Mouse (Mus musculus): ENCODE measurements around the gene Ush1g. TPM values are rescaled to one million over a fixed set of nuclear protein-coding genes. Genes with fewer than 3 reads are reported as not detected.
A peak's percentile ranks its signal among the peaks of the same experiment; 100 is the strongest.

Gene Ush1g
- polyA plus RNA-seq, 1 experiment from 2014 or later: 0.06 TPM

- Histone ChIP-seq H3K9me3 (replicated peaks; ENCODE audit: control insufficient read depth, low read length) (no peaks in the 10 kb centered on the region), H3K4me2 (no peak overlapping the region), H3K4me1 (ENCODE audit: control insufficient read depth, insufficient read depth, low read length) (no peaks in the 10 kb centered on the region; the same call in 1 of the 2 replicates), H3K9ac (ENCODE audit: low read depth, low read length) (no peak overlapping the region), H3K27me3 (ENCODE audit: control insufficient read depth, insufficient read depth, low read length) (no peaks in the 10 kb centered on the region), H3K4me3 (ENCODE audit: low read depth, low read length) (no peak overlapping the region), H3K36me3 (ENCODE audit: control insufficient read depth, insufficient read depth, low read length) (no peaks in the 10 kb centered on the region), H3K27ac (ENCODE audit: low read depth, low read length) (no peak overlapping the region)
- 85% methylated on average over 1 of the region's 1 CpGs for WGBS (ENCODE audit: insufficient replicate concordance)
- ATAC-seq (replicated peaks; ENCODE audit: insufficient number of reproducible peaks, low FRiP score, low TSS enrichment): no peak
These were observed 31.5 kb downstream of the Ush1g start for GRCm38 (mm10) chr11:115290314-115290713.

- Histone ChIP-seq H3K4me3 (ENCODE audit: low read depth, low read length) (no peak overlapping the region), H3K4me2 (no peak overlapping the region), H3K36me3 (ENCODE audit: control insufficient read depth, insufficient read depth, low read length) (no peaks in the 10 kb centered on the region), H3K9me3 (replicated peaks; ENCODE audit: control insufficient read depth, low read length) (no peaks in the 10 kb centered on the region), H3K4me1 (ENCODE audit: control insufficient read depth, insufficient read depth, low read length) (no peaks in the 10 kb centered on the region; the same call in 1 of the 2 replicates), H3K27me3 (ENCODE audit: control insufficient read depth, insufficient read depth, low read length) (no peaks in the 10 kb centered on the region), H3K27ac (ENCODE audit: low read depth, low read length) (no peak overlapping the region), H3K9ac (ENCODE audit: low read depth, low read length) (no peak overlapping the region)
- ATAC-seq (replicated peaks; ENCODE audit: insufficient number of reproducible peaks, low FRiP score, low TSS enrichment): no peak
- WGBS (ENCODE audit: insufficient replicate concordance): 63% methylated on average over 8 of the region's 8 CpGs
These were observed 32.0 kb downstream of the Ush1g start for GRCm38 (mm10) chr11:115289885-115290284.

GRCm38 (mm10) chr11:115288305-115288704 is 33.5 kb downstream of the Ush1g start:
- ATAC-seq (replicated peaks; ENCODE audit: insufficient number of reproducible peaks, low FRiP score, low TSS enrichment): no peak
- Histone ChIP-seq H3K36me3 (ENCODE audit: control insufficient read depth, insufficient read depth, low read length) (no peaks in the 10 kb centered on the region), H3K27ac (ENCODE audit: low read depth, low read length) (no peak overlapping the region), H3K4me1 (ENCODE audit: control insufficient read depth, insufficient read depth, low read length) (no peaks in the 10 kb centered on the region; the same call in 1 of the 2 replicates), H3K4me2 (no peak overlapping the region), H3K27me3 (ENCODE audit: control insufficient read depth, insufficient read depth, low read length) (no peaks in the 10 kb centered on the region), H3K9me3 (replicated peaks; ENCODE audit: control insufficient read depth, low read length) (no peaks in the 10 kb centered on the region), H3K9ac (ENCODE audit: low read depth, low read length) (no peak overlapping the region), H3K4me3 (ENCODE audit: low read depth, low read length) (no peak overlapping the region)
- WGBS (ENCODE audit: insufficient replicate concordance): 82% methylated on average over 2 of the region's 2 CpGs

DNA sequence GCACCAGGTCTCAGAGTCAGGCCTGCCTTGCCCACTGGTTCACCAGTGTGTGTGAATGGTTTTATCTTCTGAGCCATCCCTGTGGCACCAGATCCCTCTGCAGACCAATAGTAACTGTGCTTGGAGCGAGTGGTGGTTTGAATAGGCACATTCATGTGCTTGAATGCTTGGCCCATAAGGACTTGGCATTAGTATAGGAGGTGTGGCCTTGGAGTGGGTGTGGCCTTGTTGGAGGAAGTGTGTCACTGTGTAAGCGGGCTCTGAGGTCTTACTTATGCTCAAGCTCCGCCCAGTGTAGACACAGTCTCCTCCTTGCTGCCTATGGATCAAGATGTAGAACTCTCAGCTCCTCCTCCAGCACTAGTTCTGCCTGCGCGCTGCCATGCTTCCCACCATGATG is 34.5 kb downstream of the Ush1g start:
- WGBS (ENCODE audit: insufficient replicate concordance): 74% methylated on average over 5 of the region's 5 CpGs
- H3K4me2 ChIP-seq: no peak overlapping the region
- H3K4me1 ChIP-seq (ENCODE audit: control insufficient read depth, insufficient read depth, low read length): no peaks in the 10 kb centered on the region; the same call in 1 of the 2 replicates
- H3K9ac ChIP-seq (ENCODE audit: low read depth, low read length): no peak overlapping the region
- H3K27me3 ChIP-seq (ENCODE audit: control insufficient read depth, insufficient read depth, low read length): no peaks in the 10 kb centered on the region
- no peaks in the 10 kb centered on the region for H3K36me3 ChIP-seq (ENCODE audit: control insufficient read depth, insufficient read depth, low read length)
- no peak overlapping the region for H3K27ac ChIP-seq (ENCODE audit: low read depth, low read length)
- no peak overlapping the region for H3K4me3 ChIP-seq (ENCODE audit: low read depth, low read length)
- ATAC-seq (replicated peaks; ENCODE audit: insufficient number of reproducible peaks, low FRiP score, low TSS enrichment): no peak
- H3K9me3 ChIP-seq (replicated peaks; ENCODE audit: control insufficient read depth, low read length): no peaks in the 10 kb centered on the region

DNA sequence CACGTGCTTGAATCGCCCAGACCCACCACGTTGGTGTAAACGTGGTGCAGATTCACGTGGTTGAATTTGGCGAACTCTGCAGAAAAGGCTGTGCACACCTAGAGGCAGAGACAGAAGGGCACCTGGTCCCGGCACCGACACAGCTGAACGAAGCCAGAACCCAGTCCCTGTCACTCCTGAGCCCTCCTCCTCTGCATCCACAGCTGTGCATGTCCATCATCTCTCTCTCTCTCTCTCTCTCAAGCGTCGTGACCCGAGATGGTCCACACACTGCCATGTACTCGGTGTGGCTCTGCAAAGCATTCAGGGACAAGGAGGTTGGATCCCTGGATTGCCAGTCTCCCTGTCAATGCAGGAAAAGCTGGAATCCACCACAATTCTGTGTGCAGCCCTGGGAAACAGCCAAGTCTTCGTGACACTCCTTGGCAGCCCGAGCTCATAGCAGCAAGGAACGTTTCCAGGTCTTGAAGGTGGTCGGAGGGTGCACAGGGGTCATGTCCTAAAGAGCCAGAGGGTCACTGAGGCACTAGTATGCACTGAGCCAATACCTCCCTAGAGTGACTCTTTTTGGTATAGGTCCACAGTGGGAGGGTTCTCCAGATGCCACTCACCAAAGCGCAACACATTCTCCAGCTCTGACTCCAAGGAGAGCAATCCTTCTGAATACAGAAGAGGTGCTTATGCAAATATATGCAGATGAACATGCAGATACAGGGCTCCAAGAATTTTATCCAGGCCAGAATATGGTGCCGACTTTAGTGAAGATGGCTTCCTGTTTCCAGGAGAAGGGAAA is 35.4 kb downstream of the Ush1g start:
- no peak for ATAC-seq (replicated peaks; ENCODE audit: insufficient number of reproducible peaks, low FRiP score, low TSS enrichment)
- Histone ChIP-seq H3K36me3 (ENCODE audit: control insufficient read depth, insufficient read depth, low read length) (no peaks in the 10 kb centered on the region), H3K27ac (ENCODE audit: low read depth, low read length) (no peak overlapping the region), H3K4me2 (no peak overlapping the region), H3K9me3 (replicated peaks; ENCODE audit: control insufficient read depth, low read length) (no peaks in the 10 kb centered on the region), H3K9ac (ENCODE audit: low read depth, low read length) (no peak overlapping the region), H3K4me3 (ENCODE audit: low read depth, low read length) (no peak overlapping the region), H3K27me3 (ENCODE audit: control insufficient read depth, insufficient read depth, low read length) (no peaks in the 10 kb centered on the region), H3K4me1 (ENCODE audit: control insufficient read depth, insufficient read depth, low read length) (no peaks in the 10 kb centered on the region; the same call in 1 of the 2 replicates)
- 70% methylated on average over 19 of the region's 19 CpGs for WGBS (ENCODE audit: insufficient replicate concordance)

GRCm38 (mm10) chr11:115285282-115285681 is 36.6 kb downstream of the Ush1g start:
- no peak overlapping the region for H3K9ac ChIP-seq (ENCODE audit: low read depth, low read length)
- WGBS (ENCODE audit: insufficient replicate concordance): 55% methylated on average over 4 of the region's 4 CpGs
- no peaks in the 10 kb centered on the region; the same call in 1 of the 2 replicates for H3K4me1 ChIP-seq (ENCODE audit: control insufficient read depth, insufficient read depth, low read length)

DNA sequence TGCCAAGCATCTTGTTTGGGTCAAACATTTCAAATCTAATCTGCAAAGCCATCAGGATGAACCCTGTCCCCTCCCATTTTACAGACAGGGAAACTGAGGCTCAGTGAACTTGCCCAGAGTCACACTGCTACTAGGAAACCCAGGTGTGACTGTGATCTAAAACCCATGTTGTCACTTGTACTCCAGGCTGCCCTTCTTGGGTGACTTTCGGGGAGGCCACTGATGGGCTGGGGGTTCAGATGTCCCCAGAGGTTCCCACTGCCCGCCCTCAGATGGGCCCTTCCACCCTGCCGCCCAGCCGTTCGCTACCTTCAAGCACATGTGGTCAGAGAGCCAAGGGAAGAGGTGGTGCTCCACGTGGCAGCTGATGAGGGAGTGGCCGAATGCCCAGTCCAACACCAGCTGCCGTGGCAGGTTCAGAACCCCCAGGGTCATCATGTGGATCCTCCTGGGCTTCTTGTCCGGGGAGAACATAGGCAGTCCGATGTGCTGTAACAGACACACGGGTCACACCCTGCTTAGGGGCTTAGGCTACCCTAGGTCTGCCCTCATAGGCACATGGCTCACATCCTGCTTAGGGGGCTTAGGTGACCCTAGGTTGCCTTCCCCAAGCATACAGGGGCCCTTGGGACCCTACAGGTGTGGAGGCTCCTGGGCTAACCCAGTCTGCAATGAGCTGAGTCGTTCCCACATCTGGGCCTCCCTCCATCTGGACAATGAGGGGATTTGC is 37.8 kb downstream of the Ush1g start:
- Histone ChIP-seq H3K4me2 (no peak overlapping the region), H3K9me3 (replicated peaks; ENCODE audit: control insufficient read depth, low read length) (no peaks in the 10 kb centered on the region), H3K36me3 (ENCODE audit: control insufficient read depth, insufficient read depth, low read length) (no peaks in the 10 kb centered on the region), H3K27me3 (ENCODE audit: control insufficient read depth, insufficient read depth, low read length) (no peaks in the 10 kb centered on the region), H3K4me3 (ENCODE audit: low read depth, low read length) (no peak overlapping the region), H3K9ac (ENCODE audit: low read depth, low read length) (no peak overlapping the region), H3K27ac (ENCODE audit: low read depth, low read length) (no peak overlapping the region), H3K4me1 (ENCODE audit: control insufficient read depth, insufficient read depth, low read length) (no peaks in the 10 kb centered on the region)
- no peak for ATAC-seq (replicated peaks; ENCODE audit: insufficient number of reproducible peaks, low FRiP score, low TSS enrichment)
- 88% methylated on average over 12 of the region's 12 CpGs for WGBS (ENCODE audit: insufficient replicate concordance)

More at GRCm38 (mm10) chr11:115285282-115285681, 36.6 kb downstream of the Ush1g start:
- no peak overlapping the region for H3K4me3 ChIP-seq (ENCODE audit: low read depth, low read length)
- H3K27ac ChIP-seq (ENCODE audit: low read depth, low read length): no peak overlapping the region
- no peak overlapping the region for H3K4me2 ChIP-seq
- no peak for ATAC-seq (replicated peaks; ENCODE audit: insufficient number of reproducible peaks, low FRiP score, low TSS enrichment)
- no peaks in the 10 kb centered on the region for H3K27me3 ChIP-seq (ENCODE audit: control insufficient read depth, insufficient read depth, low read length)
- no peaks in the 10 kb centered on the region for H3K36me3 ChIP-seq (ENCODE audit: control insufficient read depth, insufficient read depth, low read length)
- H3K9me3 ChIP-seq (replicated peaks; ENCODE audit: control insufficient read depth, low read length): no peaks in the 10 kb centered on the region

DNA sequence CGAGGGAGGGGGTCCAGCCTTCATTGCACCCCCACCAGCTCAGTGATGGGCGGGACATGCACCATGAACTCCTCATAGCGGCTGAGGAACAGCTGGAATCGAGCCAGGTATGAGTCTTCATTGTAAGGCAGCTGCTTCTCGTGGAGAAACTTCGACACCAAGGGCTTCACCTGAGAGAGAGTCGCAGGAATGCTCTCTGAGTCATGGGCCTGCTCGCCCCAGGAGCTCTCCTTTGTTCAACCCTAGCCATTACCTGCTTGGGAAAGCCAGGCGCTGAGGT is 38.4 kb downstream of the Ush1g start:
- no peaks in the 10 kb centered on the region for H3K9me3 ChIP-seq (replicated peaks; ENCODE audit: control insufficient read depth, low read length)
- no peaks in the 10 kb centered on the region for H3K27me3 ChIP-seq (ENCODE audit: control insufficient read depth, insufficient read depth, low read length)
- 73% methylated on average over 9 of the region's 9 CpGs for WGBS (ENCODE audit: insufficient replicate concordance)
- no peak overlapping the region for H3K4me2 ChIP-seq
- no peak overlapping the region for H3K27ac ChIP-seq (ENCODE audit: low read depth, low read length)
- no peak for ATAC-seq (replicated peaks; ENCODE audit: insufficient number of reproducible peaks, low FRiP score, low TSS enrichment)
- H3K36me3 ChIP-seq (ENCODE audit: control insufficient read depth, insufficient read depth, low read length): no peaks in the 10 kb centered on the region
- H3K4me1 ChIP-seq (ENCODE audit: control insufficient read depth, insufficient read depth, low read length): no peaks in the 10 kb centered on the region
- H3K4me3 ChIP-seq (ENCODE audit: low read depth, low read length): no peak overlapping the region
- 0 out of 2 replicates have a peak overlapping the region, but pooled peaks have one; percentile 23 for H3K9ac ChIP-seq (ENCODE audit: low read depth, low read length)

Measured in heart, embryonic 11.5 days (tissue).